Mouse (Mus musculus): ENCODE measurements at regions not wholly inside any gene's neighbourhood (a gene's known extent, or its start where the extent isn't known, plus 50 kb on each side); places are given as distances from the start of the nearest gene placed in this dataset.

DNA sequence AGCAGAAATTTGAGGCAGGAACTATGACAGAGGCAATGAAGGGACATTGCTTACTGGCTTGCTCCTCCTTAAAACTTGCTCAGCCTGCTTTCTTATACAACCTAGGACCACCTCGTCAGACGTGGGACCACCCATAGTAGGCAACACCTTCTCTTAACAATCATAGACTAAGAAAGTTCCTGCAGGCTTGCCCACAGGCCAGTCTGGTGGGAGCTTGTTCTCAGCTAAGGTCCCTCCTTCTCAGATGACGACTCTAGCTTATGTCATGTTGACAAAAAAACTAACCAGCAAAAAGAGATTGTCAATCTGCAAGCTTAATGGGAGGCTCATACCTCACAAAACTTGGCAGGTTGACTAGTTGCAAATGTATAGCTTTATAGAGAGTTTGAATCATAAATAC lies 56.5 kb upstream of the Lsm6 start:
- DNase-seq (ENCODE audit: low spot score): no peak

DNA sequence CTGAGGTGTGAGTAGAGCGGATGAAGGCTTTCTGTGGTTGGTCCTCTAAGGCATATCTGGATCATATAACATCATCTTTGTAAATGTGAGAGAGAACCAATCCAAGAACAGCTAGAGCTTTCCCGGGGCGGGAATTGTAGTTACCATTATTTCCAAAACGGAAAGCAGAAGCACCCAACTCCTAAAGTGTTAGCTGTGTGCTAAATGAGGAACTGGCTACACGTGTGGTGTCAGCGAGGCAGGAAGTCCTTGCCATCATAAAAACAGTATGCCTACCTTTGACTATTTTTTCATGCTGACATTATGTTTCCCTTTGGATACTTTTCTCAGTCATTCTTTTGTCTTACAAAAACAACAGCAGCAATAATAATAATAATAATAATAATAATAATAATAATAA lies 68.8 kb upstream of the Lsm6 start:
- DNase-seq (ENCODE audit: low spot score): no peak

DNA sequence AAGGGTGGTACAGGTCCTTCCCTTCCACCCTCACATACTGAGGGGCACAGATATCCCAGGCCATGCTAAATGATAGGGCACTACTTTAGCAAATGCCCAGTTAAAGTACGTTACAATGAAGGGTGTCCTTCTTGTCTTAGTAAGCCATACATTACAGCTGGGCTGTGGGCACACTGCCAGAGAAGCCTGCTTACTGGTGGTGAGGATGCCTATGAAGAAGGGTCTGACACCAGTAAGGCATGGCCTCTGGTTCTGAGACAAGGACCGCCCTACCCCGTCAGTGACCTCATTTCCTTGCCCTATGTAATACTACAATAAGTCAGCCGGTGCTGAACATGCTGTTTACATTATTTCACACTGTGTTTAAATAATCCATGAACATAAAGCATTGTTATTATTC lies 69.6 kb upstream of the Lsm6 start:
- no peak for DNase-seq (ENCODE audit: low spot score)

DNA sequence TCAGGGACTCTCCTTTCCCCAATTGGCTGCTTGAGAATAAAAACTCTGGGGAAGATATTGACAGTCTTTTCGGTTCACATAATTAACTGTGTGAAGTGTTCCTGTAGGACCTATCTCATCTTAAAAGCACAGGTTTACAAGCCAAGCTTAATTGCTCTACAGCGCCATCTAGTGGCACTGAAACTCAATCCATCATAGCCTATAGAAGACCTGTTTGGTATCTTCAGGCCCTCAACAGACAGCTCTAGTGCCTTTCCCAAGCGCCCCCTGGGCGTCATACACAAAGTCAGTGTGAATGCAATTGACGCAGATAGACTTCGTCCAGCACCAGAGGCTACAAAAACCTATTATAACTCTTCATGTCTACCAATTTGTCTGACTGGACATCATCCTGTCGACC lies 78.9 kb upstream of the Lsm6 start:
- DNase-seq (ENCODE audit: low spot score): peak; percentile 86

DNA sequence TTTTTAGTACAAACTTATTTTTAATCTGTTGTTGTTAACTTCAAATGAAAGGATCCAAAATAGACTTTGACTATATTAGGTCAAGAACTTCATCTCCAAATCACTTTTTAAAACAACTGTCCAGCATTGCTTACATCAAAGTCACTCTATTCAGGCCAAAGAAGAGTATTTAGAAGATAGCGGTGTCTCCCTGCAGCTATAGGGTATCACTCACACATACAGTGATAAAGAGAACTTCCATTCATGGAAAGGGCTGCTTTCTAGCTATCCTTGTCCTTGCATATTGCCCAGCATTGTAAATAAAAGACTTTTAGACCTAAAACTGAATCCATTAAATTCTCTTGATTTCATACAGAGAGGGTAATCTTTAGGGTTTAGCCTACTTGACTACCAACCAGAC lies 82.1 kb upstream of the Lsm6 start:
- DNase-seq (ENCODE audit: low spot score): no peak

DNA sequence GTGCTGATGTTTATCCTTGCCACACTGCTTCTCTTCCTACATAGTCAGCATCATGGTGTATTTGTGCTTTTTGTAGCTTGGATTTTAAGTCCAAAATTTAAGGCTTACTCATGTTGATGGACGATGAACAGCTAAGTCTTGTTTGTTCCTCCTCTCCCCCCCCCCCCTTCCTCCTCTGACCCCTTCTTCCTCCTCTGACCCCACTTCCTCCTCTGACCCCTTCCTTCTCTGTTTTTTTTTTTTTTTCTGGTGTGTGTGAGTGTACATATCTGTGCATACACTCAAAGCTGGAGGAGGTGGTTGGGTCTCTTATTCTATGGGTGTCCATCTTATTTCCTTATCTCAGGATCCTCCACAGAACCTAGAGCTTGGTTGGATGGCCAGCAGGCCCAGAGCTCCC lies 87.0 kb upstream of the Lsm6 start:
- no peak for DNase-seq (ENCODE audit: low spot score)

DNA sequence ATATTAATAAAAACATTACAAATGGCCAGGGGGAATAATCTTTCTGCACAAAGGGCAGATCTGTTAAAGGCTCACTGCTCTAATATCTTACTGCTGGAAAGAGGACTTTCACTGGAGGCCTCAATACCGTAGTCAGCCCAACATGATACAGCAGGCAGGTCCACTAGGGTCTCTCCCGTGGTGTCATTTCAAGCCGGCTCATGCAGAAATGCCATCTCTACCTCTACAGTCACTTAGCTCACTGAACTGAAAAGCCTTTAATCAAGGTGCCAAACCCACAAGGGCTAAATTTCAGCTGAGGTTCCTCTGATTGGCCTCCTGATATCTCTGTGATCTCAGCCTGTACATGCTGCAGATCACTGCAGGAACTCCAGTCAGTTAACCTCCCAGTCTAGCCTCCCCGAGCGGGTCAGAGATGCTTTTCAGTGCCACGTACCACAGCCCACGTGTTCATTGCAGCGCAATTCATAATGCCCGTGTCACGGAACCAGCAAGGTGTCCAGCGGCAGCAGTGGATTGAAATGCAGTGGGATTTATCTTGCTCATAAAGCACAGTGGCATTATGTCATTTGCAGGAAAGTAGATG lies 90.4 kb upstream of the Lsm6 start:
- DNase-seq (ENCODE audit: low spot score): no peak

DNA sequence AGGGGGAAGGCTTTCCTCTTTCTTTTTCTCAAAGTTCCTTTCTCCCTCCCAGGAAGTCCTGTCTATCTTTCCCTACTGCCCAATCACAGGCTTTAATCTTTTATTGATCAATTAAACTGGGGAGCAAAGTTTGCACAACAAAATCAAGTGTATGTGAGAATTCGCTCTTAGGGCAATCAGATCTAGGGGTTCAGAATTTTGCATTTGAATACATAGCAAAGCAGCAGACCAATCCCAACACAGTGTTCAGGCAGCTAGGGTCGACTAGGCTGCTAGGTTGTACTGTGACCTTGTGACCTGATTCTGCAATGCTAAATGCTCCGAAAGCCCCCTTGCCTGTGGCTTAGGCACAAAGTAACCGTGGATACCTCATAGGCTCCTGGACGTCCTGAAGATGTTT lies 91.5 kb upstream of the Lsm6 start:
- no peak for DNase-seq (ENCODE audit: low spot score)

DNA sequence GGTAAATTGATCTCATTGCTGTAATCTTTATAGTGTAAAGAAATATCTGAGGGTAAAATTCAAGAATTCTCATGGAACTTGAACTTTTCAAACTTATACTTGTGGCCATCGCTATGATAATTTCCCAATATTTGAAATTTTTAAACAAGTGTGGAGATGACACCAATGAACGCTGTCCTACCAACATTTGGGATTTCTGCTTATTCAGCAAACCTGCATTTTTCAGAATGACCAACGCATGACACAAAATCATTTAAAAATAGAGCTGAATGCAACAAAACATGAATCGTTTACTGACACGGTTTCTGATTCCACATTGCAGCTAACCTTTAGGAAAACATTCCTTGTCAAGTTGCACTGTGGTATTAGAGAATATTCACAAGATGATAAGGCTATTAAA lies 92.9 kb upstream of the Lsm6 start:
- no peak for DNase-seq (ENCODE audit: low spot score)

DNA sequence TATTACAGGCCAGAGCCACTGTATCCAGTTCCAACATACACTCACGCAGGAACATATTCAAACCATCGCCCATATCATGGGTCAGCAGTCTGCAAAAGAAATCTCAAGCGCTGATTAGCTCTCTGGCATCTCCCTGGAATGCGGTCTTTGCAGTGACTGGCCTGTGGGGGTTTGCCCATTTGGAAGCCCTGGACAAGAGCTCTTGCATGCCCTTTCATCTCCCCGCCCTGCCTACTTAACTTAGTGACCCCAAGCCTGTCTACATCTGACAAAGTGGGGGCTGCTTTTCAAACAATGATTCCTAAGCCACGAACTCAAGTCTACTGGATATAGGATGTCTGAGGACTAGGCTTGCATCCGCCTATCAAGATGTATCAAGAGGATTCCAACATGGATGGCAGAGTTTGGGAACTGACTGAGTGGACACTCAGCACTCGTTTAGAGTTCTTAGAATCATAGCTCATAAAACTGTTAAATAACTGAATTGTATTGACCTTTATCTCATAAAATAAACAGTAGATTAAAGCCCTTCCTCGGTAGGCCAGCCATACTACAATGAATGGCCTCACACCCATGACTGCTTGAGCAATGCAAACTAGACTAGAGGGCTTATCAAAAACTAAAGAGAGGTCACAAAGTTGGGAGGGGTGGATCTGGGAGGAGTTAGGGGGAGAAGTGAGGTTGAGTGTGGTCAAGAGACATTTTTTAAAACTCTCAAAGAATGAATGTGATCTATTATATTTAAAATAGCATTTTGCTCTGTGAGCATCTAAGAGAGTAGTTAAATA lies 97.4 kb upstream of the Zfp827 start:
- DNase-seq (ENCODE audit: low spot score): no peak

DNA sequence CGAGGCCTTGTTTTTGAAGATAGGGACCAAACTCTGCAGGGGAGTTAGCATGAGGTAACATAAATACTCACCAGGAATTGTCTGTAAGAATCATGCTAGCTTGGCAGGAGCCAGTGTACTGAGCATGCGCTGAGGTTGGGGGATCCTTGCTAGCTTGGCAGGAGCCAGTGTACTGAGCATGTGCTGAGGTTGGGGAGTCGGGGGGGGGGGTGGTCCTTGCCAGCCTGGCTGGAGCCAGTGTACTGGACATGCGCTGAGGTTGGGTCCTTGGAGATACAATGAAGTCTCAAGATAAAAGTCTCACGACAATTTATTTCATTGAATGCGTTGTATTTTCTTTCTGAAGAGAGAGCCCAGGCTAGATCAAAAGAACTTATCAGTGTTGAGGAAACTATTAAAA lies 96.2 kb upstream of the Zfp827 start:
- no peak for DNase-seq (ENCODE audit: low spot score)

DNA sequence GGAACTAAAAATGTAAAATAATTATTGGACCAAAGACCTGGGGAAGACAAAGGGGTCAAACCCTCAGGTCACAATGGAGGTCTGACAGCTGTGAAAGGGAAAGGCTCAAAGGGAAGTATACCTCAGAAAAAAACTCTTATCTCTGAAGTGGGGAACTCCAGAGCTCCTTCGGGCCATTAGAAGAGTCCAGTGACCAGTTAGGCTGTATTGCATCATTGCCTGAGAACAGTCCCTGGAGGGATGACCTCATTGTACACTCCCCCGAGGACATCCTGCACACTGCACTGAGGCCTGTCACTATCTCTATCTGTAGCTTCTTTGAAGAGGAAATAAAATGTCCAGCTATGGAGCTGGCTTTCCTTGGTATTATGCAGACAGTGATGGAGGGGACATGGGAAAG lies 88.2 kb upstream of the Zfp827 start:
- peak; percentile 12 for DNase-seq (ENCODE audit: low spot score)

DNA sequence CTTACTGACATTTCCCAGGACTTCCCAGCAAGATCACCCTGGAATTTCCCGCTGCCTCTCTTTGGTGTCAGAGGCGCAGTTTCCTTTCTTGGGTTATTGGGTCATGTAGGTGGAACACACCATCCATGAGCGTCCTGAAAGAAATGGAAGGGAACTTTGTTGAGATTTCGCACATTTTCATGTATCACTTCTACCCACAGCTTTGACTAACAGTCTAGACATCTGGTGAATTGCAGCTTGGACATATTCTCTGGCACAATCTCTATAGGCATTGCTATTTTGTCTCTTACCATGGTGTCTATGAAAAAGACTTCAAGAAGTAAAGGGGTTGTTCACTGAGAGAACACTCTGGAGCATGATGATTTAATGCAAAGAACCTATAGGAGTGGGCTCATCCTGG lies 86.7 kb upstream of the Zfp827 start:
- DNase-seq (ENCODE audit: low spot score): no peak

DNA sequence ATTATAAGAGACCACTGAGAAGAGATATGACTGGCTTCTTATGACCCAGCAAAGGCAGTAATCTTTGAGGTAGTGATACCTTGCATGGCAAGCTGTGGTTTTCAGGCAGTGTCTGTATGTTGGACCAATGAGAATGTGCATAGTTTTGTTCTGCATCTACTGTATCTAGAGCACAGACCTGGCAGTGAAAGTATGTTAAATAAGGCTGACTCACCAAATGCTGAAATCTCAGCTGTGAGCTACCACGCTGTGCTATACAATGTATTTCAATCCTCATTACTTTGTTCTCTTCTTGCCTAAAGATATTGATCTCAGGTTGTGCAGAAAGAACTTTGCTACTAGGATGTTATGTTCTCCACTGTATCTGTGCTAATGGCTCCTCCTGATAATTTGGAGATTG lies 83.9 kb upstream of the Zfp827 start:
- DNase-seq (ENCODE audit: low spot score): no peak

DNA sequence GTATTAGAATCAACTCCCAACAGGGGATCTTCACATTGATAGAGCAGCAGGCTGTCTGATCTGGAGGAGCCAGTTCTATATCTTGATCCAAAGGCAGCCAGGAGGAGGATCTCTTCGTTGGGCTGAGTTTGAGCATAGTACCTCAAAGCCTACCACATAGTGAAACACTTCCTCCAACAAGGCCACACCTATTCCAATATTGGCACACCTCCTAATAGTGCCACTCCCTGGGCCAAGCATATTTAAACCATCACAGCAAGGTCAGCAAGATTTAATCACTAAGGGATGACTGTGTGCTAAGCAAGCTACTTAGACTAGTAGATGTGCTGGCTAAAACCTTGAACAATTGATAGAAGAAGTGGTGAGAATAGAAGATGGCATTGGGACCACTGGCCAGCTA lies 82.6 kb upstream of the Zfp827 start:
- no peak for DNase-seq (ENCODE audit: low spot score)

DNA sequence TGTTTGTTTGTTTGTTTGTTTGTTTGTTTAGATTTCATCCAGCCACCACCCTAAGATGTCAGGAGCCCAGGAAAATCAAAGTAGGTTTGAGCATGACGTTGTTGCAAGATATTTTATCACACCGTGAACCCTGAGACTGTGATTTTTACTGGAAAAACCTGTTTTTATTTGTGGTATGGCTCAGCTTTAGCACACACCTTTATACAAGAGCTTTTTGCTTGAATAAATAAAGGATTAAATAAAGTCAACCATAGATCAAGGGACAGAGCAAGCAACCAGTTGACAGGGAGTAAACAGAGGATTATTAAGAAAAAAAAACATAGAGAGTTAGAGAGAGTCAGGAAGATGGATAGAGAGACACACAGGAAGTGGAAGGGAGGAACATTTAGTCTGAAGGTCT lies 82.2 kb upstream of the Zfp827 start:
- no peak for DNase-seq (ENCODE audit: low spot score)

DNA sequence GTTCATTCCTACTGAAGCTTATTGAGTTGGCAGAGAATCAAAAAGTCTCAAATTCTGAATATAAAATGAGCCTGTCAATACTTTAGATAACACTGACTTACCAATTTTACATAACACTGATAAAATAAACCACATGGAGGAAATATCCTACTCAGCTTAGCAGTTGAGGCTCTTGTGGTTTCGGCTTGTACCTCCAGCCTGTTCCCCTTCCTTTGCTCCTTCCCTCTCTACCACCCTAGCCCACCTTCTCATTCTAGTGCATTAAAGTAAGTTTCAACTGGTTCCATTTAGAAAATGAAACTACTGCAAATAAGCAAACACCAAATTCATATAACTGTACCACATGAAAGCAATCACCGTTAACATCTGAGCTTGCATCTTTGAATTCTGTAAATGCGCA lies 53.2 kb upstream of the Zfp827 start:
- no peak for DNase-seq (ENCODE audit: low spot score)
